Mouse (Mus musculus) embryonic fibroblast, embryonic 13.5 days (primary cell): ENCODE data around the gene Ly86.

Experiments
- CTCF ChIP-seq: IDR thresholded peaks from 2 replicates; pipeline ENCODE4 v1.5.1; 2011; ENCODE audit warnings: mild to moderate bottlenecking, control low read depth, low read length, moderate library complexity, borderline replicate concordance; ENCODE audit not compliant: insufficient read depth
- POLR2A ChIP-seq: IDR thresholded peaks from 2 replicates; pipeline ENCODE4 v1.6.1; 2011; ENCODE audit warnings: low read depth, mild to moderate bottlenecking, control low read depth, low read length, moderate library complexity

GRCm38 (mm10) chr13:37342804-37343203, 2.2 kb upstream of the Ly86 start:
- TF ChIP-seq CTCF (no peak), POLR2A (no peak)
